Mouse (Mus musculus) liver, adult (tissue): ENCODE measurements around the gene Gphb5.

ENCODE experiments used
- GATA4 ChIP-seq: IDR thresholded peaks from 2 replicates; pipeline ENCODE4 v1.6.1; 2014; ENCODE audit warnings: mild to moderate bottlenecking, low read length; ENCODE audit not compliant: insufficient replicate concordance

The Gphb5 gene

DNA sequence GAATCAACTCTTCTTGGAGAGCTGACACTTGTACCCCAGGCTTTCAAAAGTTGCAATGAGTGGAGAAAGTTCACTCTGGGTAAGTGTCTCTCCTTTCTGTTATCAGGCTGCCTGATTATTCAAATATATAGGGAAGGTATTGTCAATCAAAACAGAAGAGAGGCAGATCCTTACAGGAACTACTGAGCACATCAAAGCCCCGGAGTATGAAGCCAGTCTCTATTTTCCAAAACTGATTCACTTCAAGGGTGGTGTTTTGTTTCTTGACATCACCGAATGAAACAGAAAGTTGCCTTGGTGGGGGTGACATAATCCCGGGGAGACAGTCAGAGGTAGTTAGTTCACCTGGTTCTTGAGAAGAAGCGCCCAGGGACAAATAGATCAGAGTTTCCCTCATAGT is at the start of gene Gphb5:
TSS of gene Gphb5 (minus strand) at position 101 of the 400 bp plus-strand sequence.
- no peak for TF ChIP-seq GATA4

DNA sequence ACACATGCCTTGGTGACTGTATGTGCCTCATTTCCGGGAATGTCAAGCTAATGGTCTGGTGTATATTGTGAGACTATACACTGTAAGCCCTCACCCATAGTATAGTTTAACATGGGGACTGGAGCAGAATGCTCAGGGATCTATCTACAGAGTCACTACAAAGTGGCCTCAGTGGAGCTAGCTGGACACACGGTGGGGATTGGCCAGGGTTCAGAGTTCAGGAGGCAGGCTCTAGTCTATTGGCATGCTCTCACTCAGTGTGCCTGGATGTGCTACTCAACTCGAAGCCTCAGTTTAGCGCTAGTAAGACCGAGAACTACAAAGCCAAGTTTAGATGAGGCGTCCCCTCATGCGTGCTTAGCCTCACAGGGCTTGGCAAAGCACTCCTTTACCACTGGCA is 49.6 kb upstream of the Gphb5 start:
- TF ChIP-seq GATA4 = no peak

DNA sequence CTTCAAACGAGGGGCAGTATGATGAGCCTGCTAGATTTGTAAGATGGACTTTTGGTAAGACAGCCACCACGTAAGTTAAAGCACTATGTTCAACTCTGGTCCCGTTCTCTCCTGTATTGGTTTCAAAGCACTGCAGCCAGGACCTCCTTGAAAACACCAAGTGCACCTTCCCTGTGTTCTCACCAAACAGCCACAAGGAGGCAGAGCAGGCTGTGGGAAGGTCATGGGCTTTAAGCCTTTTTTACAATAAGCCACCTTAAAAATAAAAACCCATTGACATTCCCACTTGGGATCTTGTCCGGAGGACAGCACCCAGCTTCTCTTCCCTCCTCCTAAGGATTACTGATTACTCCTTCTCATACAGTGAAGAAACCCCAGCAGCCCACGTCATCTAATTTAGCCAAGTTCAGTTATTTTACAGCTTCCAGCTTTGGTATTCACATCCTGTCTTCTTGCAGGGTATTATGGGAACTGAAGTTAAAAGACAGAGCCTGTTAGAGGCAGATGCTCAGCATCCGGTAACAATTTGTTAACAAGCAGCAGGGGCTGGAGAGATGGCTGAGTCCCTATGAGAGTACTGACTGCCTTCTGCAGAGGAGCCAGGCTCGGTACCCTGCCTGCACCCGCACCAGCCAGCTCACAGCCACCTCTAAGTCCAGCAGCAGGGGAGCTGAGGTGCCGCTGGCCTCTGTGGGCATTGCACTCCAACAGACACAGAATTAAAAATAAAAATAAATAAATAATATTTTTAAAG is 47.6 kb upstream of the Gphb5 start:
- no peak for TF ChIP-seq GATA4

DNA sequence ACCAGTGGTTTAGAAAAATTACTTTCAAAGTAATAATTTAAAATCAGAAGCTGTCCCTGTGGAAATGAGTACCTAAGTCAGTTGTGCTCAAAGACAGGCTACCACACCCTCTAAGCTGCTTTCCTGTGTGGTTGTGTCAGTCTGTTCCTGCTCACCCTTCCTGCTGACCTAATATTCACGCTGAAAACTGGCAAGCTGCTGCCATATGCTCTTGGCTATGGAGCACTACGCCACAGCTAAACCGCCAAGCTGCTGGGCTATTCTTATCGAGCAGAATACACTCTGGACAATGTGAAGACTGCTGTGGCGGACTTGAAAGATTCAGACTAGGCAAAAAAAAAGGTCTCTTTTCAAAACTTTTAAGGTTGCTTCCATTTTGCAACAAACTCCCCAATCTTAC is 44.0 kb upstream of the Gphb5 start:
- TF ChIP-seq GATA4 = no peak

DNA sequence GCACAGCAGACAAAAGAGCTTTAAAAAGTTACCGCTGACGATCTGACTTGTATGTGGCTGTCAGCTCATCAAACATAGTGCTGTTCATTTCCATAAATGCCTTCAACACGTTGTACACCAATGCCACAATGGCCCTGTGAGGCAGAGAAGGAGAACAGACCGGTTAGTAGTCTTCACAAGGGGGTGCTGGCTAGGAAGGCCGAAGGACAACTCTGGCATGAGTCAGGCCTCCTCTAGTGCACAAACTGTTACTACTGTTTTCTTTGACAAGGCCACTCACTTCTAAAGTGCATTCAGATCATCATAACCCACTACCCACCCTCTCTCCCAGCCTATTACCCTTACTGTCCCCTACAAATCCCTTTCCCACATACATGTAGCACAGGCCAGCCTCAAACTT is 43.1 kb upstream of the Gphb5 start:
- no peak for TF ChIP-seq GATA4

DNA sequence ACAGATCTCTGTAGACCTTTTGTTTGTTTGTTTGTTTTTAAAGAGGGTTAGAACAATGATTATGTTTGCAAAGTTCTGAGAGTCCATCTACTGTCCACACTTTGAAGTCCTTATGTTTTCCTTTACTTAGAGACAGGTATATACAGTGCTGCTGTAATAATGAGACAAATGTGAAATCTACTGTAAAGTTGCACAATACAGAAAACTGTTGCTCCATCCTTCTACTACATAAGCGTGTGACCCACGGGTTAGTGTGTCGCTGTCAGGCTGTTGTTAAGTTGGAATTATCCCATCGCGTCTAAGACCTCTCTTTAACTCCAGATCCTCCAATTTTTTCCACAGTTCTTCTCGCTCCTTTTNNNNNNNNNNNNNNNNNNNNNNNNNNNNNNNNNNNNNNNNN is 36.9 kb upstream of the Gphb5 start:
- TF ChIP-seq GATA4 = no peak

DNA sequence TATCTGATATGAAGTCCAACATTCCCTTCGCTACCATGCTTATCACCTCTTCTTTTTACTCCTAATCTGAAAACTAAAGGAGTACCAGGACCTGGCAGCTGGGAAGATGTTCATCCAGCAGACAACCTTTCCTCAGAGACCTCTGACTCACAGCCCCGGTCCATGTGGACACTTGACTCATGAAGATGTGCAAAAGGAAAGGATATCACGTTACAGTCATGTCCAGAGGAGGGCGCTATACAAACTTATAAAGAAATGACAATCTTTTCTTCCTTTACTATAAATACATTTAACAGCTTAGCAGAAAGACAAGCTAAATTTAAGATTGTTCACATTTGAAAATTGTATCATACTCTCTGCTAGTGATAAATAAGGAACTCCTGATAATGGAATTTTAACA is 36.4 kb upstream of the Gphb5 start:
- TF ChIP-seq GATA4 = no peak

DNA sequence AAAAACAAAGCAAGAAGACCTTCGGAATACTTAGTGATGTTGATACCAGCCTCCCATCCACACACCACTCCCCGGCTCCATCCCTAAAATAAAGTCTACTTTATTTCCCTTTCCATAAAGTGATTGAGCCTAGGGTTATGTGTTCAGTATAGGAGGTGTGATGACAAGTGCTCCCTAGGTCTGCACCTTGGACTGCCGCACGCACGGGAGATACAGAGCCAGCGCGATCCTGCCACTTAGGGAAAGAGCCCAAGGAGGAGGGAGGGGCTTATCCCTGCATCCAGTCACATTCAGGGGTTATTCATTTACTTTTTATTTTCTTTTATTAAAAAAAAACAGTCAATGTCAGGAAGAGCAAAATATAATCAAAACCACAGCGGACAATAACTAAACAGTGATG is 34.0 kb upstream of the Gphb5 start:
- TF ChIP-seq GATA4 = no peak

DNA sequence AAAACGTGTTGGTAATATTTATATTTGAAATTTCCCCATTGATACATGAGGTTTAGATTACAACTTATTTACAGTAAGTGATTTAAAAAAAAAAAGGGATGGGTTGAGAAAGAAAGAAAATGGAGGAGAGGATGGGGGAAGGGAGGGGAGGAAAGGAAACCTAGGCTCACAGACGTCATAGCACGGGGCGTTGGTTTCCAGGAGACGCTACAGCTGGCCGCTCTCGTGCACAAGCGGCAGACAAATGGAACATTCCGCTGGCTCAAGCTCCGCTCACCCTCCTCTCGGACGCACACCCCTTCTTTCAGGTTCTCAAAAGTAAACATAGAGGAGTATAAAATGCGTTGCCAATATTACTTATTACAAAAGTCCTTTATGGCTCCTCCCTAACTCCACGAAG is 33.4 kb upstream of the Gphb5 start:
- no peak for TF ChIP-seq GATA4

DNA sequence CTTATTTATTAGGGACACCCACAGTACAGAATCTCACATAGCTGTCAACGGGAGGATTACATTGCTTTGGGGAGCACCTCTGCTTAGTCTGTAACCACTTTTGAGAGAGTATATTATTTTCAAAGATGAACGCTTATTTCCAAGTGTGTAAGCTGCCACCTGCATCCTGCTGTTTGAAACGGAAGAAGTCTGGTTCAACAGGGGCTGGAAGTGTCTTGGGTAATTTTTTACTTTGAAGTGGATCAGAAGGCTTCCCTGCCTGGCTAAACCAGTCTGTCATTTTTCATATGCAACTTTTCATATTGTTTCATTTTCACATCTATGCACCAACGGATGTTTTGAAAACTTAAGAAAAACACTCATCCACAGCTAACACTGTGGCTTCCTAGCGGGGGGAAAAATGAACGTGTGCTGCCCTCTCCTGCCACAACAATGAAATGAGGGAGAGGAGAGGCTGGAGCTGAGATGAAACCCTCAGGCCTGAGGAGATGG is 32.9 kb upstream of the Gphb5 start:
- no peak for TF ChIP-seq GATA4

DNA sequence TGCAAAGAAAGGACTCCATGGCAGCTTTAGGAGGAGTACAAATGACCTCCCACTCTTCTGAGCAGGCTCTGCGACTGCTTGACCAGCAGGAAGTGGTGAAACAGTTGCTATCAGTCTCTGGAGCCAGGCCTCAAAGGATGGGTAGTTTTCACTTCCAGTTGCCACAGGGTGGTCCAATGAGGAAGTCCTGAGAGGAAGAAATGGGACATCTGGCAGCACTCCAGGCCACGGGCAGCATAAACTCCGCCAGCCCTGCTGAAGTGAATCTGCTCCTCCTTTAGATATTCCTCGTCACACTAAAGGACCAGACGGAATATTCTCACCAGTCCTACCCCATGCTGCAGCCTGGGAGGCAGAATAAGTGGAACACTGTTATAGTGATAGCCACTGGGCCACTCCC is 32.3 kb upstream of the Gphb5 start:
- TF ChIP-seq GATA4 = peak; percentile 40; the same call in 1 of the 2 replicates

DNA sequence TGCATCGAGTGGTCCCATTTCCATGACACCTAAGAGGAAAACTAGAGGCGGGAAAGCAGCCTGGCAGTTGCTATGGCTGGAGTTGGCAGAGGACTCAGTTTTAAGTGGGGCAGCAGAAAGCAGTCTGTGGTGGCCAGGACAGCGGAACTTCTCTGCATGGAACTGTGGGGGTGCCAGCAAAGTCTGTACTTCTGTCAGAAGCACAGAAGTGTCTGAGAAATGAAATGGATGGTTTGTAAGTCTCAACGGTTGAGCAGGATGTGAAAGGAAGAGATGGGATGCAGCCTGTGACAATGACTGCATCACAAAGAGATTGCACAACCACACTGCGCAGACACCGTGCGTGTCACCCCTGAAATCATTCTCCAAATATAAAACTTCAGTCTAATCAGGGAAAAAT is 29.7 kb upstream of the Gphb5 start:
- TF ChIP-seq GATA4 = no peak

DNA sequence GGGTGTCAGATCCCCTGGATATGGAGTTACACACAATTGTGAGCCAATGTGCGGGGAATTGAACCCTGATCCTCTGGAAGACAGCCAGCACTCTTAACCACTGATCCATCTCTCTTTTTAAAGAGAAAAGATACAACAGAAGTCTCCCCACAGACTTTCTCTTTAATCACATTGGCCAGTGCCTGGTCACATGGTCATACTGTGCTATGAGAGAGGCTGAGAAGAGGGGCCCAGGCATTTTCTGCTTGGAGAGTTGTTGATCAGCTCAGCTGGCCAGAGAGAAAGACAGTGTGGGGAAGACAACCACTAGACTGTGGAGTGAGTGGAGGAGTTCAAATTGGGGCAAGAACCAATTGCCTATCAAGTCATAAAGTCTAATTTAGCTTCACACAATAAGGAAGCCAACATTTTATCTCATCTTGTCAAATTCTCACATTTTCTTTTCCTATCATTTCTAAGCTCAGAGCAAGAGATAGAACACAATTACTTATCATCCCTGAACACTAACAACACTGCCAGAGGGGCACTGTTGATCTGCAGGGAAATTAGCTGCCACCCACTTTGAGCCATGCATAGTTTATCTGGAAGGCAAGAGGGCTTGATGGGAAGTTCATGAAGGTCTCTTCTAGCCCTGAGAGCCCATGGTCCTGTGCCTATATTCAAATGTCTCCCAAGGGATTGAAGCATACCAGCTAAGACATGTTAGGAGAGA is 13.3 kb upstream of the Gphb5 start:
- no peak for TF ChIP-seq GATA4

DNA sequence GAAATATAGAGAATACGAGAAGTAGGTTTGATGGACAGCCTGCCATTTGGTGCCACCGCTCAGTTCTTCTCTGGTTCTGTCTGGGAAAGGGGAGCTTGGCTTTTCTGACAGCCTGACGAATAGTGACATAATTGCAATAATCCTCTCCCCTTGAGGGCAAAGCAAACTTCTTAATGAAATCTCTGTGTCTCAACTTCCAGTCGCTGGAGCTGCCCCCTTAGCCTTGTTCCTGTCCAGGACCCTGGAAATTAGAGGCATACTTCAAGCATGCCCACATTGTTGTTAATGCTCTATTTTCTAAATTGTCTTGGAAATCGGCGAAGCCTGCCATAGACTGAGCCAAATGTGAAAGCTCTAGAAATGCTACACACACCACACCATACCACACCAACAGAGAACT is 12.1 kb upstream of the Gphb5 start:
- no peak for TF ChIP-seq GATA4

DNA sequence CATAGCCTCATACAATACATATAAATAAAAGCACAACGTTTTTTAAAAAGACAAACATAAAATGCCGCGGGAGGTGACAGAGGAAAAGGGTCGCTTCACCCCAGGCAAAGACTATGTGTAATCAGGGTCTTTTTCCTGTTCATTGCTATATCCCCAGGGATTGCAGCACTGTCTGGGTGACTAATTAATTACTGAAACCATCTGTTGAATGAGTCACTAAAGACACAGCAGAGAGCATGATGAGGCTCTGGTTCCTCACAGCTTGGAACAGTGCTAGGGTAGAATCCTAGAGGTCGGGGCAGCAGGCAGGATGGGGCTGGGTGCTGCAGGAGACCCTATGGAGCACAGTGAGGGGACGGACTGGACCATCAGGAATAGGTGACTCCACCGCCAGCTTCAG is 9.3 kb upstream of the Gphb5 start:
- no peak for TF ChIP-seq GATA4

DNA sequence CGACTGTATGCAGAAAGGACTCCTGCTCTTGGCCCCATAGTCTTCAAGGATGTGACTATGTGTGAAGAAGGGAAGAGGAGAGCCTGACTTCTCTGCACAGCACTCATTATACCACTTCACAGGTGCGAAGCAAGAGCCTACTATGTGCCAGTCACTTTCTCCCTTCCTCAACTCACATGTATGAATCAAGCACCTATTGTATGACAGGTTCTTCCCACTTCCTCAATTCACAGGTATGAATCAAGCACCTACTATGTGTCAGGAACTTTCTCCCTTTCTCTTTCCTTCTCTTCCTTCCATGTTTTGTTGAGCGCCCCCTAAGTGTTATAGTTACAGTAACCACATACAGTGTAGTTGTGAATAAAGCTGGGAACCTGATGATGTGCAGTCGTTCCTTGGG is 8.2 kb upstream of the Gphb5 start:
- no peak for TF ChIP-seq GATA4
